Mouse (Mus musculus) fat pad, adult 2 months (tissue): ENCODE measurements around the gene Gpam.

Source experiments
- DNase-seq: peaks from one replicate; pipeline ENCODE4 v3.0.0-alpha.2; 2011; ENCODE audit warnings: low read depth, low spot score; ENCODE audit errors: extremely low read depth

The Gpam gene

DNA sequence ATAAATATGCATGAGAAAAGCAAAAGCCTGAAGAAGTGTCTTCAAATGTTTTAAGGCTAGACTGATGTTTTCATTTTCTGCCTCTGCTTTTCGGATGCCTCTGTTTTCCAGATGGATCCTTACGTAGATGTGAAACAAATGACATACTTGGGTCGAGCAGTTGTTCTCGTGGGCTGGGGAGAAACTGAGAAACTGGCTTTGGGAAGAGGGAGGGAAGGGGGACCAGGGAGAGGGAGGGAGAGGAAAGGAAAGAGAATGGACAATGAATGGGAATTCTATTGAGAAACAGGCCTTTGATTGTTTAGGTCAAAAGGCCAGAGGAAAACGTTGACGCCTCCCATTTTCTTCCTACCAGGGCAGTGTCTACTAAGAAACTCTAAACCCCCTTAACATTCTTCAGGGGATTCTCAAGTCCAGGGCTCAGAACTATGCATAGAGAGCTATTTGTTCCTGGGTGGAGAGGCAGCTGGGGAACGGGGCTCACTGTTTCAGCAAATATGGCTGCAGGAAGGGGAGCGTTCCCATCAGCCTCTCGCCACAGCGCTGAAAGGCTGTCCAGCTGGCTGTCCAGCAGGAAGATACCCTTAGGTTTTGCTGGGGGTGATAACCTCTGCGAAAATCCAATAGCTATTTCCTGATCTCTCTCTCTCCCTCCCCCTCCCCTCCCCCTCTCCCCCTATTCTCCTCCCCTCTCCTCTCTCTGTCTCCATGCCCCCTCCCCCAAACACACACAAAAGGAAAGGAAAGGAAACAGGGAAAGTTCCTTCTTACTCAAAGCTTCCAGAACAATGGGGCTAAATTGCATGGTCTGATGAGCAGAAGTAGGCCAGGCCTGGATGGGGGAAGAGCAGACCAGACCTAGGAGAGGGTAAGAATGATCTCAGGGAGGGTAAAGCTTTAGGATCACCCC is 16.6 kb upstream of the Gpam start:
- no peak for DNase-seq

DNA sequence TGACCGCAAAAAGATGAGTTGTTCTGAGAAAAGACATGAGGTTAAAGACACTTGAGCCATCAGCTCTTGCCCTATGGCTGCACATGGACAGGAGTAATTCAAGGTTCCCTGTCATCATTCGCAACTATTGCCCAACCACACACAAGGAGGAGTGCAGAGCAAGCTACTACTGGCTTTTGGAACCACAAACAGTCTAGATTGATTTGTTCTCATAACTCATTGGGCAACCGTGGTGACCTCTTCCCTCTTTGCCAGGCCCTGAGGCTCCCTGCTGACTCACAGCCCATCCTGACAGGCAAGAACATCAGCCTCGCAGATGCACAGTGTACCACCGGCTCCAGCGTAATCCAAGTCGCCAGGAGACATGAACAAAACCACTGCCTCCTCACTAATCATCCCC is 12.3 kb upstream of the Gpam start:
- peak; percentile 100 for DNase-seq

- DNase-seq = no peak
These were observed 11.5 kb upstream of the Gpam start for GRCm38 (mm10) chr19:55138506-55138905.

GRCm38 (mm10) chr19:55137884-55138283 is 10.8 kb upstream of the Gpam start:
- no peak for DNase-seq

DNA sequence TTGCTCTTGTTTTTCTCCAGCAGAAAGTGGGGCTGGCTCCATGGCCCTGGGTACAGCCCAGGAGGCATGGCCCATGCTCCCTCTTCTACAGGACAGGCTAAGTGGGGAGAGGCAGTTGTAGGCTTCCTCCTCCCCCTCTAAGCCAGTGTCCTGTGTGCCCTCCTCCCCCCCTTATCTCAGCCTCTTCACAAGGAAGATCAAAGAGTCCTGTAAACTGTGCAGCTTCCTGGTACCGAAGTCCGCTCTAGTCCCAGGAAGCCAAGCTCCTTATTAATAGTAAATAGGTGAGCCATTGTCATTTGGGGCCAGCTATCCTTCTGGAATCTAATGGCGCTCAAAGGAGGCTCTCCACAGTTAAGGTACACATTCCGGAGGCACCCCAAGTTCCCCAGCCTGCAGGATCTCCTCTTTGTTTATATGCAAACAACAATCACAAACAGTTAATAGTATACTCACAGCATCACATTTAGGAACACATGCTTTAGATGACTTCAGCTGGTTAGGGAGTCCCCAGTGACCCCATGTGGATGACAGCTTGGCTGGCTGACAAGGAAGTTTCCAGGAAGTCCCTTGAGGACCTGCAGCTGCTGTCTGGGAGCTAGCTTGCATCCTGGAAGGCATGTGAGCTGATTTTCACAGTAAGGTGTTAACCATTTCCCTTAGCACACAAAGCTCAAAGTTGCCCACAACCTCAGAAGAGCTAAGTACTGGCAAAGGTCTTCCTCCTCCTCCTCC is 9.8 kb upstream of the Gpam start:
- DNase-seq = no peak

DNA sequence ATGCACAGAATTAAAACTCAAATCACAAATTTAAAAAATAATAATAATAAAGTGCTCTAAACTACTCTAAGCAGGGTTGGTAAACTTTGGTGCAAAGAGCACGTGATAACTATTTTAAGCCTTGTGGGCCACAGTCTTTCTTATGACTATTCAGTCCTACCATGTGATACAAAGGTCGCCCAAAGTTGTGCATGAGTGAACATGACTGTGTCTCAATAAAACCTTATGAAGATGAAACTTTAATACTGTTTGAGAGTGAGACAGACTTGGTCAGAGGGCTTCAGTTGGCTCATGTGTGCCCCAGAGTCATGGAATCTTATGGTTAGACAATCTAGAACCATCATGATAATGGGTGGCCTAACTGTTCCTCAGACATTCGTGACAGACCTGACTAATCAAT is 8.9 kb upstream of the Gpam start:
- no peak for DNase-seq

DNA sequence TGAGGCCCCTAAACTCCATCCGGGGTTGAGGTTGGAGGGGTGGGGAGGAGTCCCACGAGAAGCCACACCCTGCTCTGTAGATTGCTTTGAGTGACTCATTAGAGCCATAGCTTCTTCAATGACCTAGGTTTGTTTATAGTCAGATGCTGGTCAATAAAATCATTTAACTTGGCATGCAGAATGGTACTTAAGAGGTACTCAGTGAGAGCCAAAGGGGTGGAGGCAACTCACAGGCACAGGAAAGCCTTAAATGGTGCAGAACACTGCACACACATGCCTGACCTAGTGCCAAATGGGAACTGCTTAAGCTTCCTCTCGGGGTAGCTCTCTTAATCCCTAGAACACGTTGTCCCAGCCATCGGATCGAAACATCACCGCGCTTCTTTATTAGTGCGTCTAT is 7.5 kb upstream of the Gpam start:
- peak; percentile 92 for DNase-seq

GRCm38 (mm10) chr19:55132476-55132875 is 5.4 kb upstream of the Gpam start:
- no peak for DNase-seq

DNA sequence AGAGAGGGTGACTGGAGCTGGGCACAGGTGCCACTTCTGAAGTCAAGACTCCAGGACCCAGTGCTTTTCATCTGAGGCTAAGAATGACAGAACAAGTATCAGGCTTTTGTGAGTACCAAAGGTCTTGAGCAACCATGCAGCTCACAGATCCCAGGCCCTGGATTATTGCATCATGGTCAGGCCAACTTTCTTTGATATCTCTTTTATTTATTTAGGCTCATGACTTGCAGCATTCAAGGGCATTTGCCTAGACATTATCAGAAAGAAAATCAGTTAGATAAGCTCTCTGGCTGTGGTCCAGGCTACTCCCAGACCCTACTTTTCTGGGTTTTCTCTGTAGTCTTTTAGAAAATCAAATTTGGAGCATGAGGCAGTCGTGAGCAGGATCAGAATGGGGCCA is 4.7 kb upstream of the Gpam start:
- DNase-seq = no peak

DNA sequence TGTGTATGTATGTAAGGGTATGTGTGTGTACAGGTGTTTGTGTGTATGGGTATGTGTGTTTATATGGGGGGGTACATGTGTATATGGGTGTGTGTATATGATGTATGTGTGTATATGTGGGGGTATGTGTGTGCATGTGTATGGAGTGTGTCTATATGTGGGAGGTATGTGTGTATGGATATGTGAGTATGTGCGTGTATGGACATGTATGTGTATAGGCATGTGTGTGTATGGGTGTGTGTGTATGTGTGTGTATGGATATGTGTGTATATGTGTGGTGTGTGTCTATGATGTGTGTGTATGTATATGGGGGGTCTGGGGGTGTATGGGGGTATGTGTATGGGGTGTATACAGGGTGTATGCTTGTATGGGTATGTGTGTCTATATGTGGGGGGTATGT is 1.4 kb upstream of the Gpam start:
- DNase-seq = no peak

DNA sequence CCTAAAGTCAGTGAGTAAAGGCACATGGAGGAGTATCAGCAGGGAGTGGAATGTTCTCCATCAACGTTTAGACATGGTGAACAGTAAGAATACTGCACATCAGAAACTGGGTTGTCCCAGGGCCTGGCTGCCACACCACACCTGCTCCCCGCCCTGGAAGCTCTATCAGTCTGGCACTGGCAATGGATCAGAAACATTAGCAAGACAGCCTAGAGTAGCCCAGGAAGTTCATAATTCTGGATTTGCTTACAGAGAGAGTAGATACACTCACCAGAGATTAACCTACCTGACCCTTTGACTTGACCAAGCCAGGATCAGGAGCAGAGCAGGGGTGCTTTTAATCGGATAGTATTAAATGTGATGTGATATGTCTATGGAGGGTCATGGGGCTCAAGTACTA is 1.6 kb downstream of the Gpam start:
- no peak for DNase-seq

DNA sequence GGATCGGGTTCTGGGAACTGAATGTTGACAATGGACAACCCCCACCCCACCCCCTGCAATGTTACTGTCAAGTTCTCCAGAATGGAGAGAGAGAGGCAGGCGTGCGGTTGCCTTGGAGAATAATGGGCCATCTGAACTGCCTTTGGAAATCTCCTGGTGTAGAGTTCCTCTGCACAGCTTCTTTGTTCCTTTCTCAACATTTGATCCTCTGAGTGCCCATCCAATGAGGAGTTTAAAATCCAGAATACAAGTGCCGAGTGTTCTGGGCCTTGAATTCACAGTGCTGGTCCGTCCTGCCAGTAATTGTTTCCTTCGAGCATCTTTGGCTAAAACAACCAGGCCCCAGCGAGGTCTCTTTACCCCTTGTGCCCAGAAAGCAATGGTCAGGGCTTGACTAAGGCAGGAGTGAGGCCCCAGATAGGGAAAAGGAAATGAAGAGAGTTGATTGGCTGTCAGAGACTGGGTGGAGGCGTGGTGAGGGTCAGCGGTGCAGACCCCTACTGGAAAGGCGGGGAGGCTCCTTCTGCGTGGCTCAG is 4.0 kb downstream of the Gpam start:
- DNase-seq = no peak

DNA sequence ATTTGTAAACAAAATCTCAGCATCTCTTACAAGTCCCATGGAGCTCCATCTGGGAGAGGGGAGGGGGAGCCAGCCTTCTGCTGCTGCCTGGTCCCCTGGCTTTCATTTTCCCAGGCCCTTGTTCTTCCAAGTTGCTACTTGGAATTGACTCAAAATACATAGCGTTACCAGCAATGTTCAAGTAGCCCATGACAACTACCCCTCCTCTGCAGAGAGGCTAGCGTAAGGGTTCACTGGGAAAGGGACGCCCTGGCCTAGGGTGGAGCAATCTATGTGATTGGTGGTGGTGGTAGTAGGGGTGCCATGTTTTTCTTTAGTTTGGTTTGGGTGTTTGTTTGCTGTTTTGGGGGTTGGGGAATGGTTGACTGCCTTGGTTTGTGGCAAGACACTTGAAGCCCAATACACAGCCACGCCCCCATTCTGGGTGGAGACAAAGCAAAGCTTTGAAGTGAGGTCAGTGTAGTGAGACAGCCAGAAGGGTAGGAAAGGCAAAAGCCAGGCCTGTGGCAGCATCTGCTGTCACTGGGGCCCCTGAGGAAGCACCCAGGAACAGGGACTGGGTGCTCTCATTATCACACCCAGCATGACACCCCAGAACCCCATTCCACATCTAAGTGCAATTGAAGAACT is 4.6 kb downstream of the Gpam start:
- DNase-seq = no peak

- DNase-seq = no peak
These were observed 5.2 kb downstream of the Gpam start for GRCm38 (mm10) chr19:55121836-55122235.

DNA sequence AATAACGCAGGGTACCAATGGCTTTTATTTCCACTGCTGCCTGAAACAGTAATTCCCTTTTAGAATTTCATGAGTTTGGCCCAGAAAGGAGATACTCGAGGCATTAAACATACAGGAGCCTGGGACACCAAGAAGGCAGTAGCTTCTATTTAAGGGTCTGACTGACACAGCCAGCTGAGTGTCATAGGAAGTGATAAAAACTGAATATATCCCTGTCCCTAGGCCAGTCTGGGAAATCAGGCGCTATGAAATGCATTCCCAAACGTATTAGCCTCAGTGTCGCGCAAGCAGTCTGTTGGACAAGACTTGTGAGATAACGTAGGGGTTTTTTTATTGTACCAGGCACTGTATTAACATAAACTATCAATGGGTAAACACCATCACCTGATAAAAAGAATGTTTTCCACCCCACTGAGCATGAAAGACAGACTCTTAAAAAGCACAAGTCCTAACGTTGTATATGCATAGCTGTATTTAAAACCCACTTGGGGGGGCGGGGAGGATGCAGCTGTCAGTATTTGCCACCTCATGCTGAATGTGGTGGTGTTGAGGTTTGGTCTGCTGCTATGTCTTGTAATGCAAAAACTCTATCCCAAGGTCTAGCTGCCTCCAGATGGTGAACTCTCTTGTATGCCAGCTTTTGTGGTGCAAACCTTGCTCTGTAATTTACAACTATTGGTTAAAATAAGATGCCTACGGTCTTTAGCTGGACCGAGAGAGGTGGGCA is 6.4 kb downstream of the Gpam start:
- DNase-seq = no peak

DNA sequence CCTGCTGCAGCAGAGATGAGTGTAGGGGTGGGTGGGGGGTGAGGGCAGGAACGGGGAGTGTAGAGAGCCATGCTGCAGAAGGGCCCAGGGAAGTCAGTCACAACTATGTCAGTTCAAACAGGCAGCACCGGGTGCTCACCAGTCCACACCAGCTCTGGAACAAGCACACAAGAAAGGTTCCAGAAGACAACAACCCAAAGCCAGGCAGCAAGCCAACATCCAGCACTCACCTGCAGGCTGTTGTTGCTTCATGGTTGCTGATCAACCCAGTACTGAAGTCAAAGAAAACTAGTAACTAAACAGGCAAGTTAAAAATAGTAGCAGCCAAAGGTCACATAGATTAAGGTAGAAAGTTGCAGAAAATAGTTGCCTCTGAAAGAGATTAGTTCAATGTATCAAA is 7.5 kb downstream of the Gpam start:
- DNase-seq = peak; percentile 63

DNA sequence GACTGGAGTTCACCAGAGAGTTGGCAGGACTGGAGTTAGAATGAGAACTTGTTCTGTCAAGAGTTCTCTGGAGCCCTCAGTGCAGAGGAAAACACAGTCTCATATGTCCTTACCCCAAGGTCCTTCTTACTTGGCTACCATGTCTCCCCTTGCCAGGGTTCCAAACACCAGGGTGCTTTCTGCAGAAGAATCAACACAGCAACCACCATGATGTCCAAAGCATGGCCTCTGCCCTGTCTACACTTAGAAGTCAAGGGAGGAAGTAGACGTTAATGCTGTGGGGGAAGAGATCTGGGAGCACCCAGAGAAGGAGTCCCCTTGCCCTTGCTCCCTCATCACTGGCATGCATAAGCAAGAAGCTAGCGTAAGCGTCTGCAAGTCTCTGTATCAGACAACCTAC is 9.0 kb downstream of the Gpam start:
- DNase-seq = no peak

DNA sequence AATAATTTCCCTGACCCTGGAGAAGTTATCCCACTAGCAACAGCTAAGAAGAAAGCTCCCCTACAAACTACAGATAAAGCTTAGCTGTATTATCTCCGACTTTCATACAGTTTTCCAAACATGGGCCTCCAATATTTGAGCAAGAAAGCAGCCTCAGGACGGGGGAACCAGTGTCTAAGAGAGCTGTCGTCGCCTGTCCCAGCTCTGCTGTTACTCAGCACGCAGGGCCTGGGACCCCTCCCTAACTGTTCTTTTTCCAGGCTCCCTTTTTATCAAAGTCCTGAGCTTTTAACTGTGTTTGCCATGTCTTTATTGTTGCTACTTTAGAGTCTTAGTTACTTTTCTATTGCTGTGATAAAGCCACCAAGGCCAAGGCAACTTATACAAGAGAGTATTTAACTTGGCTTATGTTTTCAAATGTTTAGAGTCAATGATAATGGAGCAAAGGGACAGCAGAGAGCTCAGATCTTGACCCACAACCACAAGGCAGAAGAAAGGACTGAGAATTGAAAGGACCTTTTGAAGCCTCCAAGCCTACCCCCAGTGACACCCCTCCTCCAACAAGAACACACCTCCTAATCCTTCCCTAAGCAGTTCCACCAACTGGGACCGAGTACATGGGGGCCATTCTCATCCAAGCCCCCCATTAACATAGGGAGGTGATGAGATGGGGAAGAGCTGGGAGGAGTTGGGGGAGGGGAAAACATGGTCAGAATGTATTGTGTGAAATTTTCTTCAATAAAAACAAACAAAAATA is 9.8 kb downstream of the Gpam start:
- DNase-seq = no peak

DNA sequence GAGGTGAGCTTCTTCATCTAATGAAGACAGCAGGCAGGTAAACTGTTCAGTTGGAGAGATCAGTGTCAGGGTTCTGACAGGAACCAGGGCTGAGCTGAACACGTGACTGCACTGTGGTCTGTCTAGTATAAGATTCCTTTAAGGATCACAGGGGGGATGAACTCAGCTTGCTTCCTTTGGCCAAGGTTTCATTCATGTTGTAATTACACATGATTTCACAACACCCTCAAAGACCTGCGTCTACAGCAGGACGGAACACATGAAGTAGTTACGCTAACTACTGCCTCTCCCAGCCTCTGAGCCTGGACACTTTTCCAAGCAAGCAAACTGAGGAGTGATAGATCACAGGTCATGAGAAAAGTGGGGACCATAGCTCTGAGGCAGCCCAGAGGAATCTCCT is 11.5 kb downstream of the Gpam start:
- peak; percentile 59 for DNase-seq

DNA sequence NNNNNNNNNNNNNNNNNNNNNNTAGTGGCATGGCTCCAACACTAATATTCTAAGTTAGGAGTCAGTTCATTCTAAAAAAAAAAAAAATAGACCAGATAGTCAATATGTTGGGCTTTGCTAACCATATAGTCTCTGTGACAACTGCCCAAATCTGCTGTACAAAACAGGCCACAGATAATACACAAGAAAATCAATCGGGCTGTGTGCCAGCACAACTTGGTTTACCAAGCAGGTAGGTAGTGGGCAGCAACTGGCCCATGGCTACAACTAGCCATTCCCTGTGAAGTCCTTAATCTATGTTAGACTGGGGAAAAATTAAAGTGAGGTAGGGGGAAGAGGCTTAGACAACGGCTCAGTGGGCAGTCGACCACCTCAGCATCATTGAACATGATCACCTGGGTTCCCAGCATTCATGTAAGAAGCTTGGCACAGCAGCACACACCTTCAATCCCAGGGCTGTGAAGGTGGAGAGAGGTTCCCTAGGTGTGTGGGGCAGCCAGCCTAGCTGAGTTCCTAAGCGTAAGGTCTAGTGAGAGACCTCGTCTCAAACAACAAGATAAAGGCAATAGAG is 12.1 kb downstream of the Gpam start:
- DNase-seq = no peak
